Mouse (Mus musculus) c-Kit-negative CD71-positive TER-119-positive erythroid progenitor cells, embryonic 14.5 days (primary cell): Measurements from ENCODE around the gene Arl5c.

Source experiments
- DNase-seq: peaks from one replicate; pipeline ENCODE4 v3.0.0-alpha.2; 2013; ENCODE audit warnings: low read depth, low spot score

Gene Arl5c

GRCm38 (mm10) chr11:97995564-97996288, at the start of gene Arl5c:
Gene Arl5c, minus strand, starts transcription at chr11:97996181.
- no peak for DNase-seq

GRCm38 (mm10) chr11:98045596-98045995, 49.6 kb upstream of the Arl5c start:
- DNase-seq = no peak

- no peak for DNase-seq
Measured at GRCm38 (mm10) chr11:98044074-98044473, 48.1 kb upstream of the Arl5c start.

- DNase-seq = no peak
Measured at GRCm38 (mm10) chr11:98042741-98043140, 46.8 kb upstream of the Arl5c start.

GRCm38 (mm10) chr11:98040975-98041374, 45.0 kb upstream of the Arl5c start:
- no peak for DNase-seq

- DNase-seq = no peak
Measured at GRCm38 (mm10) chr11:98037871-98038270, 41.9 kb upstream of the Arl5c start.

GRCm38 (mm10) chr11:98035977-98036377, 40.0 kb upstream of the Arl5c start:
- no peak for DNase-seq

- no peak for DNase-seq
Measured at GRCm38 (mm10) chr11:98034840-98035239, 38.9 kb upstream of the Arl5c start.

GRCm38 (mm10) chr11:98034061-98034460, 38.1 kb upstream of the Arl5c start:
- no peak for DNase-seq

- DNase-seq = peak; percentile 42
Measured at GRCm38 (mm10) chr11:98031443-98031770, 35.4 kb upstream of the Arl5c start.

GRCm38 (mm10) chr11:98030701-98031442, 34.9 kb upstream of the Arl5c start:
- DNase-seq = no peak

GRCm38 (mm10) chr11:98027785-98028184, 31.8 kb upstream of the Arl5c start:
- DNase-seq = no peak

- DNase-seq = no peak
Measured at GRCm38 (mm10) chr11:98027297-98027688, 31.3 kb upstream of the Arl5c start.

- DNase-seq = peak; percentile 86
Measured at GRCm38 (mm10) chr11:98026570-98027296, 30.8 kb upstream of the Arl5c start, which contains the start of gene Rpl19. Gene Rpl19, plus strand, starts transcription at chr11:98026710.

GRCm38 (mm10) chr11:98026248-98026569, 30.2 kb upstream of the Arl5c start:
- DNase-seq = no peak

- DNase-seq = no peak
Measured at GRCm38 (mm10) chr11:98024516-98024915, 28.5 kb upstream of the Arl5c start.

- no peak for DNase-seq
Measured at GRCm38 (mm10) chr11:98022555-98023371, 26.8 kb upstream of the Arl5c start, which contains the start of gene Cacnb1. Gene Cacnb1, minus strand, starts transcription at chr11:98023034.

GRCm38 (mm10) chr11:98022253-98022554, 26.2 kb upstream of the Arl5c start:
- DNase-seq = no peak

GRCm38 (mm10) chr11:98021565-98022252, 25.7 kb upstream of the Arl5c start:
- DNase-seq = no peak

- no peak for DNase-seq
Measured at GRCm38 (mm10) chr11:98021118-98021517, 25.1 kb upstream of the Arl5c start.

- no peak for DNase-seq
Measured at GRCm38 (mm10) chr11:98020710-98021109, 24.7 kb upstream of the Arl5c start.
